Mouse (Mus musculus): ENCODE data around the gene Ramp2. TPM values are rescaled to one million over a fixed set of nuclear protein-coding genes. Genes with fewer than 3 reads are reported as not detected.

The Ramp2 gene
- polyA plus RNA-seq, 1 experiment from 2014 or later: 53.0 TPM

- Histone ChIP-seq H3K27ac (no peak overlapping the region), H3K36me3 (no peaks in the 10 kb centered on the region), H3K27me3 (no peaks in the 10 kb centered on the region), H3K4me3 (replicated peaks) (no peak overlapping the region), H3K9ac (replicated peaks) (no peak overlapping the region), H3K4me2 (no peak overlapping the region), H3K9me3 (no peaks in the 10 kb centered on the region), H3K4me1 (replicated peaks) (peaks cover 18% of the 10 kb centered on the region)
- no peak for ATAC-seq (ENCODE audit: insufficient number of reproducible peaks, insufficient read depth, low FRiP score, low TSS enrichment, low read depth)
- 93% methylated on average over 5 of the region's 5 CpGs for WGBS
Observed at GRCm38 (mm10) chr11:101236782-101237181, 9.0 kb upstream of the Ramp2 start.

- ATAC-seq (ENCODE audit: insufficient number of reproducible peaks, insufficient read depth, low FRiP score, low TSS enrichment, low read depth): no peak
- Histone ChIP-seq H3K27me3 (no peaks in the 10 kb centered on the region), H3K36me3 (no peaks in the 10 kb centered on the region), H3K27ac (peak overlapping the region; percentile 66), H3K9ac (replicated peaks) (no peak overlapping the region; the same call in 1 of the 2 replicates), H3K9me3 (no peaks in the 10 kb centered on the region), H3K4me2 (no peak overlapping the region), H3K4me3 (replicated peaks) (no peak overlapping the region), H3K4me1 (replicated peaks) (peaks cover 10% of the 10 kb centered on the region; the same call in 1 of the 2 replicates)
- WGBS: 17% methylated on average over 5 of the region's 5 CpGs
Observed at GRCm38 (mm10) chr11:101238071-101238647, 7.7 kb upstream of the Ramp2 start.

- H3K27ac ChIP-seq: peak overlapping the region; percentile 74; the same call in 1 of the 2 replicates
- 2% methylated on average over 4 of the region's 4 CpGs for WGBS
- no peak for ATAC-seq (ENCODE audit: insufficient number of reproducible peaks, insufficient read depth, low FRiP score, low TSS enrichment, low read depth)
Observed at GRCm38 (mm10) chr11:101245071-101245470, 757 bp upstream of the Ramp2 start.

GRCm38 (mm10) chr11:101246702-101247012 lies 829 bp downstream of the Ramp2 start:
- Histone ChIP-seq H3K9ac (replicated peaks) (peak overlapping the region; percentile 75; the same call in 1 of the 2 replicates), H3K4me1 (replicated peaks) (peaks cover 34% of the 10 kb centered on the region), H3K4me2 (peak overlapping the region; percentile 98), H3K36me3 (no peaks in the 10 kb centered on the region), H3K4me3 (replicated peaks) (peak overlapping the region; percentile 63), H3K27ac (peak overlapping the region; percentile 74; the same call in 1 of the 2 replicates), H3K9me3 (no peaks in the 10 kb centered on the region), H3K27me3 (peaks cover 22% of the 10 kb centered on the region)
- WGBS: 11% methylated on average over 7 of the region's 7 CpGs
- ATAC-seq (ENCODE audit: insufficient number of reproducible peaks, insufficient read depth, low FRiP score, low TSS enrichment, low read depth): no peak

More at GRCm38 (mm10) chr11:101245071-101245470, 757 bp upstream of the Ramp2 start:
- peaks cover 34% of the 10 kb centered on the region for H3K4me1 ChIP-seq (replicated peaks)
- H3K9ac ChIP-seq (replicated peaks): no peak overlapping the region
- no peak overlapping the region for H3K4me3 ChIP-seq (replicated peaks)
- no peaks in the 10 kb centered on the region for H3K9me3 ChIP-seq
- H3K4me2 ChIP-seq: peak overlapping the region; percentile 98
- no peaks in the 10 kb centered on the region for H3K36me3 ChIP-seq
- peaks cover 22% of the 10 kb centered on the region for H3K27me3 ChIP-seq

GRCm38 (mm10) chr11:101247521-101248030 lies 1.7 kb downstream of the Ramp2 start:
- 85% methylated on average over 6 of the region's 6 CpGs for WGBS
- H3K27ac ChIP-seq: 0 out of 2 replicates have a peak overlapping the region, but pooled peaks have one; percentile 29
- peak overlapping the region; percentile 98 for H3K4me2 ChIP-seq
- peak overlapping the region; percentile 63 for H3K4me3 ChIP-seq (replicated peaks)
- H3K27me3 ChIP-seq: peaks cover 22% of the 10 kb centered on the region
- no peaks in the 10 kb centered on the region for H3K36me3 ChIP-seq
- ATAC-seq (ENCODE audit: insufficient number of reproducible peaks, insufficient read depth, low FRiP score, low TSS enrichment, low read depth): no peak
- H3K9ac ChIP-seq (replicated peaks): no peak overlapping the region
- peaks cover 34% of the 10 kb centered on the region for H3K4me1 ChIP-seq (replicated peaks)
- H3K9me3 ChIP-seq: no peaks in the 10 kb centered on the region

- WGBS: 29% methylated on average over 14 of the region's 14 CpGs
- Histone ChIP-seq H3K4me3 (replicated peaks) (no peak overlapping the region), H3K4me1 (replicated peaks) (peaks cover 39% of the 10 kb centered on the region), H3K9ac (replicated peaks) (no peak overlapping the region), H3K4me2 (peak overlapping the region; percentile 2; the same call in 1 of the 2 replicates), H3K36me3 (no peaks in the 10 kb centered on the region), H3K9me3 (no peaks in the 10 kb centered on the region), H3K27ac (no peak overlapping the region), H3K27me3 (peaks cover 22% of the 10 kb centered on the region)
- no peak for ATAC-seq (ENCODE audit: insufficient number of reproducible peaks, insufficient read depth, low FRiP score, low TSS enrichment, low read depth)
Observed at GRCm38 (mm10) chr11:101248258-101248994, 2.6 kb downstream of the Ramp2 start.

- peaks cover 3% of the 10 kb centered on the region for H3K36me3 ChIP-seq
- H3K4me2 ChIP-seq: no peak overlapping the region
- H3K4me1 ChIP-seq (replicated peaks): peaks cover 32% of the 10 kb centered on the region
- no peak overlapping the region for H3K4me3 ChIP-seq (replicated peaks)
- no peaks in the 10 kb centered on the region for H3K9me3 ChIP-seq
- no peak for ATAC-seq (ENCODE audit: insufficient number of reproducible peaks, insufficient read depth, low FRiP score, low TSS enrichment, low read depth)
- WGBS: 72% methylated on average over 2 of the region's 2 CpGs
- no peak overlapping the region for H3K27ac ChIP-seq
- peaks cover 22% of the 10 kb centered on the region for H3K27me3 ChIP-seq
- no peak overlapping the region for H3K9ac ChIP-seq (replicated peaks)
Observed at GRCm38 (mm10) chr11:101251031-101251430, 5.2 kb downstream of the Ramp2 start.

GRCm38 (mm10) chr11:101252941-101253340 lies 7.1 kb downstream of the Ramp2 start:
- 17% methylated on average over 7 of the region's 7 CpGs for WGBS
- peak overlapping the region; percentile 88 for H3K27ac ChIP-seq

GRCm38 (mm10) chr11:101253613-101254389 lies 8.0 kb downstream of the Ramp2 start, which contains the start of gene Vps25:
Vps25 (plus strand) TSS chr11:101253707.
- H3K36me3 ChIP-seq: peaks cover 20% of the 10 kb centered on the region
- H3K4me1 ChIP-seq (replicated peaks): peaks cover 18% of the 10 kb centered on the region
- peak within 1 kb of the TSS; percentile 90 for H3K9ac ChIP-seq (replicated peaks)
- H3K9me3 ChIP-seq: no peaks in the 10 kb centered on the region
- under 1% methylated on average over 40 of the region's 40 CpGs for WGBS
- H3K4me3 ChIP-seq (replicated peaks): peak within 1 kb of the TSS; percentile 90
- peak; percentile 54 for ATAC-seq (ENCODE audit: insufficient number of reproducible peaks, insufficient read depth, low FRiP score, low TSS enrichment, low read depth)
- peak within 1 kb of the TSS; percentile 95 for H3K4me2 ChIP-seq
- no peaks in the 10 kb centered on the region; the same call in 1 of the 2 replicates for H3K27me3 ChIP-seq
- peak within 1 kb of the TSS; percentile 88 for H3K27ac ChIP-seq

More at GRCm38 (mm10) chr11:101252941-101253340, 7.1 kb downstream of the Ramp2 start:
- Histone ChIP-seq H3K4me1 (replicated peaks) (peaks cover 20% of the 10 kb centered on the region), H3K9me3 (no peaks in the 10 kb centered on the region), H3K4me3 (replicated peaks) (peak overlapping the region; percentile 90), H3K27me3 (peaks cover 4% of the 10 kb centered on the region), H3K36me3 (peaks cover 17% of the 10 kb centered on the region), H3K9ac (replicated peaks) (peak overlapping the region; percentile 90), H3K4me2 (peak overlapping the region; percentile 95)
- no peak for ATAC-seq (ENCODE audit: insufficient number of reproducible peaks, insufficient read depth, low FRiP score, low TSS enrichment, low read depth)

GRCm38 (mm10) chr11:101255826-101256775 lies 10.3 kb downstream of the Ramp2 start:
- Histone ChIP-seq H3K36me3 (peaks cover 20% of the 10 kb centered on the region), H3K27me3 (no peaks in the 10 kb centered on the region; the same call in 1 of the 2 replicates), H3K4me2 (no peak overlapping the region), H3K27ac (no peak overlapping the region), H3K9me3 (no peaks in the 10 kb centered on the region), H3K4me1 (replicated peaks) (peaks cover 38% of the 10 kb centered on the region), H3K9ac (replicated peaks) (no peak overlapping the region), H3K4me3 (replicated peaks) (no peak overlapping the region)
- no peak for ATAC-seq (ENCODE audit: insufficient number of reproducible peaks, insufficient read depth, low FRiP score, low TSS enrichment, low read depth)
- WGBS: 92% methylated on average over 13 of the region's 13 CpGs

Measured in limb, embryonic 12.5 days (tissue).